In genomic region chr4:89305691-89306090, GRCm38 (mm10) we compare ENCODE assay signal across 23 mouse cellular contexts. TPM values are rescaled to one million over a fixed set of nuclear protein-coding genes. Genes with fewer than 3 reads are reported as not detected.
"Had no signal": no experiment of that assay in that cellular context is flagged by ENCODE, and none has a peak within 500 bp of the region (broad histone marks: within the 10 kb centered on the region; RNA-seq: fewer than 3 reads in every experiment).

No protein-coding gene starts in this region.

- H3K9ac ChIP-seq: liver, embryonic 15.5 days; liver, postnatal 0 days; lung, embryonic 15.5 days; midbrain, embryonic 12.5 days; neural tube, embryonic 13.5 days; stomach, embryonic 15.5 days had no signal

- H3K4me2 ChIP-seq: liver, embryonic 15.5 days; lung, embryonic 15.5 days; midbrain, embryonic 12.5 days; neural tube, embryonic 13.5 days; stomach, embryonic 15.5 days had no signal

- DNase-seq: liver, postnatal 0 days; lung, adult 2 months; lung, postnatal 14 days; lung, postnatal 36 days; midbrain, embryonic 14.5 days; right cerebral cortex, postnatal 14 days; thymus, adult 2 months; thymus, postnatal 25 days; thymus, postnatal 4 days had no signal

- H3K9me3 ChIP-seq: liver, embryonic 15.5 days; lung, embryonic 15.5 days; megakaryocyte, embryonic 14.5 days; midbrain, embryonic 12.5 days; neural tube, embryonic 13.5 days; stomach, embryonic 15.5 days had no signal

- H3K27ac ChIP-seq: liver, embryonic 15.5 days; lung, embryonic 15.5 days; macrophage; midbrain, embryonic 12.5 days; neural tube, embryonic 13.5 days; stomach, embryonic 15.5 days; stomach, postnatal 0 days had no signal

- ATAC-seq: liver, postnatal 0 days; lung, postnatal 0 days; midbrain, embryonic 16.5 days had no signal

- H3K4me3 ChIP-seq: liver, embryonic 15.5 days; lung, embryonic 15.5 days; megakaryocyte, embryonic 14.5 days; midbrain, embryonic 12.5 days; neural tube, embryonic 13.5 days; stomach, embryonic 15.5 days had no signal

- H3K36me3 ChIP-seq: liver, embryonic 15.5 days; lung, embryonic 15.5 days; midbrain, embryonic 12.5 days; neural tube, embryonic 13.5 days; stomach, embryonic 15.5 days had no signal

RNA-seq across cellular contexts. Expression of gene Cdkn2b, which starts 5.1 kb away (rescaled TPM):
- total RNA-seq: megakaryocyte progenitor cell, adult 5-6 weeks; monocyte, adult 5-6 weeks; neutrophil, adult 5-6 weeks had no signal
- polyA plus RNA-seq: liver, embryonic 15.5 days; liver, postnatal 0 days had no signal

RNA-seq across cellular contexts. Expression of gene Cdkn2a, which starts 11.2 kb away (rescaled TPM):
- total RNA-seq: megakaryocyte progenitor cell, adult 5-6 weeks; monocyte, adult 5-6 weeks; neutrophil, adult 5-6 weeks had no signal
- polyA plus RNA-seq: liver, embryonic 15.5 days; liver, postnatal 0 days; lung, embryonic 15.5 days; lung, postnatal 0 days; midbrain, embryonic 12.5 days; midbrain, embryonic 14.5 days; midbrain, embryonic 16.5 days; neural tube, embryonic 11.5 days; neural tube, embryonic 13.5 days; stomach, embryonic 15.5 days; stomach, postnatal 0 days had no signal
